8 mouse cellular contexts compared by ENCODE assay signal in the genomic region with DNA sequence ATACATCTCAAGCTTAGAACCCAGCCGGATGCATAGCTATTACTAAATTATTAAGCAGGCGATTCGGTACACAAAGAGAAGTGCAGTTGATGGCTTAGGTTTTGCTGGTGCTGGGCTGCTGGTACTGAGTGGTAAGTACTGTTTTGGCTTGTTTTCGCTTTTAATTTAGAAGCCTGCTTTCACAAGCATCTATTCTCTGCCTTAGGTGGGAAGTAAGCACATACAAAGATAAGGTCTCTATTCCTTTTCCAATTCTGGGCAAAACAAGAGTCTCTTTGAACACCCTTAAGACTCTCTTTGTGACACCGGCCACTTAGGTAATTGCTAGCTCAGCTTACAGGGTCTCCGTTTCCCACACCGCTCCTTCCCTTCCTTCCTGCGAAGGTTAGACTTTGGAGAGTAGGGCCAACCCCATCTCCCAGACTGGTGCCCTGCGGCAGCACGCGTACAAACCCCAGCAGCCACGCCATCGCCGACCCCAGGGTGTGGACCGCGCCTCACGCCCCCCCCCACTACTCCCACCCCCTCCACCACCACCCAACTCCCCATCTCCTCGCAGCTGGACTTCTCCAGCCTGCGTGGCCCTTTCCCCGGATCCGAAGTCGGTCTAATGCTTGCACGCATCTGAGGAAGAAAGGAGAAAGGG. TPM values are rescaled to one million over a fixed set of nuclear protein-coding genes. Genes with fewer than 3 reads are reported as not detected.
DNase-seq lines count a peak whose midpoint lies in the region; ATAC-seq and TF ChIP-seq lines count a peak whose summit lies in the region.

No protein-coding gene starts in this region.

- H3K4me2 ChIP-seq in forebrain, embryonic 14.5 days (ENCODE audit: low read length) = peak overlapping the region; percentile 89
- H3K4me2 ChIP-seq in liver, embryonic 16.5 days (ENCODE audit: low read depth, low read length) = peak overlapping the region; percentile 79

- H3K36me3 ChIP-seq in E14TG2a.4 (ENCODE audit: insufficient read depth, low read length) = no peaks in the 10 kb centered on the region
- no peaks in the 10 kb centered on the region for H3K36me3 ChIP-seq in forebrain, embryonic 14.5 days (ENCODE audit: control insufficient read depth, insufficient read depth, low read length)
- H3K36me3 ChIP-seq in liver, embryonic 16.5 days (ENCODE audit: control insufficient read depth, insufficient read depth) = no peaks in the 10 kb centered on the region

- peaks cover 13% of the 10 kb centered on the region for H3K4me1 ChIP-seq in E14TG2a.4 (replicated peaks; ENCODE audit: low read depth, low read length)
- H3K4me1 ChIP-seq in forebrain, embryonic 14.5 days (ENCODE audit: control insufficient read depth, insufficient read depth, low read length) = peaks cover 8% of the 10 kb centered on the region; the same call in 1 of the 2 replicates
- H3K4me1 ChIP-seq in liver, embryonic 16.5 days (ENCODE audit: control insufficient read depth, low read depth, low read length) = no peaks in the 10 kb centered on the region

- peaks cover 7% of the 10 kb centered on the region for H3K9me3 ChIP-seq in E14TG2a.4 (ENCODE audit: low read length)
- H3K9me3 ChIP-seq in forebrain, embryonic 14.5 days (replicated peaks; ENCODE audit: control insufficient read depth, low read length) = no peaks in the 10 kb centered on the region
- no peaks in the 10 kb centered on the region for H3K9me3 ChIP-seq in liver, embryonic 16.5 days (replicated peaks; ENCODE audit: control insufficient read depth, low read length)

- peak overlapping the region; percentile 71 for H3K9ac ChIP-seq in forebrain, embryonic 14.5 days (ENCODE audit: low read length)
- H3K9ac ChIP-seq in liver, embryonic 16.5 days (ENCODE audit: low read depth, low read length) = 0 out of 2 replicates have a peak overlapping the region, but pooled peaks have one; percentile 25

- peak; percentile 43 for ATAC-seq in forebrain, embryonic 14.5 days
- ATAC-seq in liver, embryonic 16.5 days (ENCODE audit: low read depth) = no peak

- peaks cover 10% of the 10 kb centered on the region for H3K27me3 ChIP-seq in E14TG2a.4 (ENCODE audit: insufficient read depth, low read length)
- H3K27me3 ChIP-seq in forebrain, embryonic 14.5 days (replicated peaks; ENCODE audit: control insufficient read depth, insufficient read depth, low read length) = no peaks in the 10 kb centered on the region
- no peaks in the 10 kb centered on the region; the same call in 1 of the 2 replicates for H3K27me3 ChIP-seq in liver, embryonic 16.5 days (ENCODE audit: control insufficient read depth, insufficient read depth, low read depth, low read length)

- peak overlapping the region; percentile 46 for H3K27ac ChIP-seq in gastrocnemius, adult 2 months
- H3K27ac ChIP-seq in forebrain, embryonic 14.5 days (ENCODE audit: low read depth, low read length) = no peak overlapping the region
- no peak overlapping the region for H3K27ac ChIP-seq in liver, embryonic 16.5 days (ENCODE audit: low read length)

- DNase-seq in gastrocnemius, adult 2 months = no peak
- DNase-seq in gastrocnemius, adult 8-10 months (ENCODE audit: low spot score in 2 of 2) = no peak
- peak; percentile 21 for DNase-seq in forebrain, embryonic 14.5 days (ENCODE audit: low spot score)
- no peak for DNase-seq in ovary, postnatal 14 days (ENCODE audit: low spot score)
- no peak for DNase-seq in testis, postnatal 14 days (ENCODE audit: low spot score)
- no peak for DNase-seq in urinary bladder, adult 2 months (ENCODE audit: low spot score)

- H3K4me3 ChIP-seq in gastrocnemius, adult 2 months = peak overlapping the region; percentile 91
- peak overlapping the region; percentile 88 for H3K4me3 ChIP-seq in E14TG2a.4 (replicated peaks; ENCODE audit: low read length)
- peak overlapping the region; percentile 57 for H3K4me3 ChIP-seq in forebrain, embryonic 14.5 days (ENCODE audit: low read depth, low read length)
- peak overlapping the region; percentile 65 for H3K4me3 ChIP-seq in liver, embryonic 16.5 days (ENCODE audit: low read depth, low read length)

- no peak for TF ChIP-seq CTCF in gastrocnemius, adult 2 months (IDR thresholded peaks at IDR 0.05)
- TF ChIP-seq CTCF in E14TG2a.4 (conservative IDR thresholded peaks at IDR 0.05; ENCODE audit: low read length) = no peak

- WGBS in forebrain, embryonic 14.5 days = 3% methylated on average over 23 of the region's 23 CpGs
- WGBS in liver, embryonic 16.5 days (ENCODE audit: insufficient replicate concordance) = 4% methylated on average over 21 of the region's 23 CpGs

- intact Hi-C loops in gastrocnemius, adult 2 months (cut with DNase I) = no loop called here

RNA-seq across cellular contexts. Expression of gene Rin2, which starts 0.4 kb away (rescaled TPM):
- total RNA-seq in gastrocnemius, adult 2 months (2021) = 10 to 100 TPM; 10.3 to 11.5 TPM
- total RNA-seq in gastrocnemius, adult 8-10 months (2022) = 10 to 100 TPM in 2 of 4 experiments, 1 to 10 TPM in 2; 5.3 to 12.9 (median 10.1) TPM
- polyA plus RNA-seq in forebrain, embryonic 14.5 days (2014; fragmentation: Nextera tagmentation; extraction: Ambion mirVana) = 9.0 and 11.1 TPM in 2 replicates
- 2.0 and 2.6 TPM in 2 replicates for polyA plus RNA-seq in liver, embryonic 16.5 days (2015; fragmentation: Nextera tagmentation; extraction: Ambion mirVana)
- 26.4 and 29.6 TPM in 2 replicates for polyA plus RNA-seq in urinary bladder, adult 2 months (2012; rRNA removed)
